Mouse (Mus musculus) limb, embryonic 14.5 days (tissue): ENCODE data around the gene Csnk2b. TPM values are rescaled to one million over a fixed set of nuclear protein-coding genes. Genes with fewer than 3 reads are reported as not detected.

Experiments
- ATAC-seq: fragments of 200-750 bp; cut with Nextera tagmentation; 2 replicates; pipeline ENCODE4 v1.8.0; 2017; ENCODE audit warnings: low read depth, moderate number of reproducible peaks, moderate TSS enrichment; ENCODE audit not compliant: low FRiP score
- DNase-seq: peaks from one replicate; pipeline ENCODE4 v3.0.0-alpha.2; 2015; ENCODE audit warnings: low spot score
- H3K27ac ChIP-seq: fragments of 300-500 bp; sonication (generic); replicated peaks from 2 replicates; pipeline ENCODE4 v1.5.1; 2014; ENCODE audit warnings: low read depth, mild to moderate bottlenecking, low read length, moderate library complexity, mixed read lengths
- H3K27me3 ChIP-seq: fragments of 300-500 bp; sonication (generic); 2 replicates; pipeline ENCODE4 v1.6.1; 2014; ENCODE audit warnings: low read length, mixed read lengths; ENCODE audit not compliant: control insufficient read depth, insufficient read depth
- H3K36me3 ChIP-seq: fragments of 300-500 bp; sonication (generic); 2 replicates; pipeline ENCODE4 v1.6.1; 2014; ENCODE audit warnings: mild to moderate bottlenecking, low read length, moderate library complexity, mixed read lengths; ENCODE audit not compliant: control insufficient read depth, insufficient read depth
- H3K4me1 ChIP-seq: fragments of 300-500 bp; sonication (generic); 2 replicates; pipeline ENCODE4 v1.6.1; 2014; ENCODE audit warnings: antibody characterized with exemption, low read length, mixed read lengths; ENCODE audit not compliant: control insufficient read depth, insufficient read depth
- H3K4me2 ChIP-seq: fragments of 300-500 bp; sonication (generic); replicated peaks from 2 replicates; pipeline ENCODE4 v1.6.1; 2014; ENCODE audit warnings: low read depth, mild to moderate bottlenecking, low read length, moderate library complexity; ENCODE audit not compliant: severe bottlenecking
- H3K4me3 ChIP-seq: fragments of 300-500 bp; sonication (generic); replicated peaks from 2 replicates; pipeline ENCODE4 v1.5.1; 2014; ENCODE audit warnings: low read length
- H3K9ac ChIP-seq: fragments of 300-500 bp; sonication (generic); 2 replicates; pipeline ENCODE4 v1.6.1; 2014; ENCODE audit warnings: mild to moderate bottlenecking, low read depth, low read length, moderate library complexity; ENCODE audit not compliant: severe bottlenecking
- H3K9me3 ChIP-seq: fragments of 300-500 bp; sonication (generic); 2 replicates; pipeline ENCODE4 v1.6.1; 2016; ENCODE audit warnings: low read length; ENCODE audit not compliant: control insufficient read depth
- POLR2A ChIP-seq: fragments of 200-500 bp; IDR thresholded peaks from 2 replicates; pipeline ENCODE4 v1.8.0; 2012; ENCODE audit warnings: inconsistent platforms, mild to moderate bottlenecking, moderate library complexity, borderline replicate concordance; ENCODE audit not compliant: insufficient read depth, insufficient read length; ENCODE audit errors: extremely low read depth
- WGBS: fragments of 180-500 bp; shearing (Covaris S2); extraction: QIAGEN DNeasy Blood & Tissue Kit; methylation state at CpG from one replicate; pipeline ENCODE4 v1.1.7; 2014; 5-methylcytosine and 5-hydroxymethylcytosine counted together
- polyA plus RNA-seq, 2 experiments: library from polyadenylated mRNA; depleted of rRNA in 1 of 2; stranded (reverse) in 1 of 2; unstranded in 1 of 2; fragments of >200 nt; fragmentation: Nextera tagmentation in 1 of 2; extraction: Ambion mirVana in 1 of 2; gene quantifications; 2 replicates each; pipeline versions ENCODE4 v1.2.1 to v1.2.3; 2012 to 2014

Gene Csnk2b
- polyA plus RNA-seq, 2 experiments: 181 to 308 TPM

DNA sequence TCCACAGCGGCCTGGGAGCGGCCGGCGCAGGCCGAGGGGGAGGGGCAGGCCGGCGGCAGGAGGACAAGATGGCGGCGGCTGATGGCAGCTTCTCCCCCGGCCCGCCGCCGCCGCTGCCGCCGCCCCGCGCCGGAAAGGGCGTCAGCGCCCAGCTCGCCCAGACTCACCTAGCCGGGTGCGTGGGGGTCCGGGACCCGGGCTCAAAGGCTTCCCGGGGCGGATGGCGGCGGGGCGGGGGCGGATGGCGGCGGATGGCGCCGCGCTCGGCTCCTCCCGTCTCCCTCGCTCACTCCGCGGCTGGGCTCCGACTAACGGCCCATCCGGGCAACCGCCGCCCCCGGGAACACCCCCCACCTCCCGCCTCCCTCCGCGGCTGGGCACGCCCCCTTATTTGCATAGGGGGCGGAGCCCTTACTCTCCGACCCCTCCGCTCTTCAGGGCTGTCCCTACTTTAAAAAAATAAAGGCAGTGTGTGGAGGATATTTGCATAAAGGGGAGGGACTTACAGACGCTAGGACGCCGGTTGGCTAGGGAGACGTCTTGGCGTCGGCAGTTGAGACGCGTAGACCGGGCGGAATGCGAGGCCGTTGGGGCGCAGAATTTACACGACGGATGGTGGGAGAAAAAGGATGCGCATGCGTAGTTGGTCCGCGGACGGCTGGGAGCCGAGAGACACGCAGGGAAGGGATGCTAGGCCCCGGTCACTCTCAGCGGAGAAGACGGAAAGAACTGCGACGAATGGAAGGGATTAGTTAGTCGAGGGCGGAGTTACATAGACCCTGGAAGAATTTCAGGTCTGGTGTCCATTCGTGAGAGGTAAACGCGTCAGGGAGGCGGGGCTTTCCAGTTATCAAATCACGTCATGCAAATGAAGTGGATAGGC is 43.0 kb upstream of the Csnk2b start, which contains the start of gene Prrc2a:
Gene Prrc2a (minus strand): TSS at position 330 of the 883 bp plus-strand sequence.
- Histone ChIP-seq H3K9me3 (no peaks in the 10 kb centered on the region), H3K4me3 (peak within 1 kb of the TSS; percentile 99), H3K27me3 (no peaks in the 10 kb centered on the region), H3K4me2 (peak within 1 kb of the TSS; percentile 85), H3K36me3 (peaks cover 29% of the 10 kb centered on the region), H3K9ac (peak within 1 kb of the TSS; percentile 99), H3K4me1 (peaks cover 14% of the 10 kb centered on the region), H3K27ac (peak within 1 kb of the TSS; percentile 96)
- TF ChIP-seq POLR2A: peak; percentile 53; the same call in 1 of the 2 replicates
- 0% methylated on average over 46 of the region's 89 CpGs for WGBS
- ATAC-seq (peak; percentile 96), DNase-seq (peak; percentile 98)

DNA sequence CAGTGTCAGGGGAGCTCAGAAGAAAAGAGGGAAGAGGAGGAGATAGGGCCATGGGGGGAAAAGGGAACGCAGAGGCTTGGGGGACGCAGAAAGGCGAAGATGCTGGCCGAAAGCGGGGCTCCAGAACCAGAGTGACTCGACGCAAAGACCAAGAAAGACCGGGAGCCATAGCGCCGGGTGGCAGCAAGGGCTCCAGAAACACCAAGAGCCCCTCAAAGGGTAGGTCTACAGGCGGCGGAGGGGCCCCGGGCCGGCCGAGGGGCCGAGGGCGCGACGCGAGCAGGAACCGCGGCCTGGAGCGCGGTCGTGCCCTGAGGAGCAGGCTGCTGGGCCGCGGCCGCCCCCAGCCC is 42.3 kb upstream of the Csnk2b start:
- no peak for TF ChIP-seq POLR2A
- DNase-seq: no peak

DNA sequence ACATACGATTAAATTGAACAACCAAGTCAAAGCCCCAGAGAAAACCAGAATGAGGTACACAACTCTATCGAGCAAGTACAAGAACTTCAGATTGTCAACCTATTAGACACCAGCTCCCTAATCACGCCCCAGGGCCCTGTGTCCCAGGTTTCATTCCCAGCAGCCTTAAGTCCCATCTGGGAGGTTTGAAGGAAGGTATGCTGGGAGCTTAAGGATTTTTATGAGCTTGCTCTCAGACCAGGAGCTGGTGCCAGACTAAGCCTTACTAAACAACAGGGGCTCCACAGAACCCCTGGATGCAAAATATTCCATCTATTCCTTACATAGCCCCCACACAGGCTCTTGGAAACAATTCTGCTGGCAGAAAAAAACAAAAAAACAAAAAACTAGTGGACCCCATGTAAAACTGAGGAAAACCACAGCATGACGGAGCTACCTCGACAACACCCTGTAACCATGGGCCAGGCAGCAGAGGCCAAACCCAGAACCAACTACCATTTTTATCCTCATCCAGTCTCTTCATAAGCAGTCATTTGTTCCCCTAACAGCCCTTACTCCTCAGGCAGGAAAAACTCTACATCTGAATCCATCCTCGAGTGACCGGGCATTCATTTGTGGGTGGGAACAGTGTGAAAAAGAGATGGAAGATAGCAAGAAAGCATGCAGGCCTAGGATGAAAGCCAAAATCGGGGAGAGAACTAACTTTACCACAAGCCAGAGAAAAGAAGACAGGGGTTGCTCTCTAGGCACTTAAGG is 41.7 kb upstream of the Csnk2b start:
- TF ChIP-seq POLR2A: no peak
- Histone ChIP-seq H3K9ac (peak overlapping the region; percentile 99), H3K4me2 (peak overlapping the region; percentile 85), H3K27me3 (no peaks in the 10 kb centered on the region), H3K27ac (peak overlapping the region; percentile 93), H3K9me3 (no peaks in the 10 kb centered on the region), H3K4me1 (peaks cover 14% of the 10 kb centered on the region), H3K36me3 (peaks cover 42% of the 10 kb centered on the region), H3K4me3 (peak overlapping the region; percentile 99)
- DNase-seq (no peak), ATAC-seq (no peak)
- WGBS: 6% methylated on average over 8 of the region's 8 CpGs

More for the DNA sequence above, 42.3 kb upstream of the Csnk2b start:
- Histone ChIP-seq H3K27me3 (no peaks in the 10 kb centered on the region), H3K9ac (peak overlapping the region; percentile 99), H3K4me1 (peaks cover 14% of the 10 kb centered on the region), H3K36me3 (peaks cover 36% of the 10 kb centered on the region), H3K4me2 (peak overlapping the region; percentile 85), H3K4me3 (peak overlapping the region; percentile 99), H3K27ac (peak overlapping the region; percentile 93), H3K9me3 (no peaks in the 10 kb centered on the region)
- WGBS: 0% methylated on average over 9 of the region's 28 CpGs
- ATAC-seq: no peak

DNA sequence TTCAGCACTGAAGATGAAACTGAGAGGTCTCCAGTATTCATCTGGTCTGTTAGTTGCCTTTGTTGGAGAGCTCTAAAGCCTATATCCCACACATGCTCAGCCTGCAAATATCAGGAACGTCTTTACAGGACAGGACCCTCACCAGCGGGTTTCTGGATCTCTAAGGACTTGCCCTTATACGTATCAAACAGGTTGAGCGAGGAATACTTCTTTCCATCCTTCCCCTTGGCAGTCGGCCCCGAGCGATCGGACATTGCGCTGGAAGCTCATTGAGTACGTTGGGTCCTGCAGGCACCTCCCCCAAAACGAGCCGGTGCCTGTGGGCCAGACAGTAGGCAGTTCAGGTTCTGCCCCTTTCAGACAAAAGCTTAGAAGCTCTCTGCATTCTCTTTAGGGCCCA is 40.9 kb upstream of the Csnk2b start:
- Histone ChIP-seq H3K27ac (0 out of 2 replicates have a peak overlapping the region, but pooled peaks have one; percentile 6), H3K27me3 (no peaks in the 10 kb centered on the region), H3K9ac (peak overlapping the region; percentile 99), H3K36me3 (peaks cover 50% of the 10 kb centered on the region), H3K9me3 (no peaks in the 10 kb centered on the region), H3K4me2 (peak overlapping the region; percentile 85), H3K4me3 (peak overlapping the region; percentile 99), H3K4me1 (peaks cover 14% of the 10 kb centered on the region)
- WGBS: 48% methylated on average over 12 of the region's 12 CpGs
- no peak for TF ChIP-seq POLR2A
- no peak for ATAC-seq
- DNase-seq: no peak

DNA sequence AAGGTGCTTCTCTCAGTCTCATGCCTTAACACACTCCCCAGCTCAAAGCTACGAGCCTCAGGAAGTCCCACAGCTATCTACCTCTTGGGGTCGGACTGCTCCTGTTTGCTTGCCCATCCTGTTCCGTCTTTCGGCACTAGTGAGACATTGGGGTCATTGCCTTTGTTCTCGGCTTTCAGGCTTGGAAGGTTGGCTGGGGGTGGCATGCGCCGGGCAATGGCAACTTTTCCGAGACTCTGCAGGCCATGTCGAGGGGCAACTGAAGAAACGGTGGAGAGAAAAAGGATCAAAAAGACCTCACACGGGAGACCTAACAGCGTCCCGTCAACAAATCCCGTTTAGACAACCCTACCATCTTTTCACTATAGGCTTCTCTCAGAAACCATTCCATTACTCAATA is 40.3 kb upstream of the Csnk2b start:
- Histone ChIP-seq H3K9me3 (no peaks in the 10 kb centered on the region), H3K27ac (no peak overlapping the region), H3K36me3 (peaks cover 56% of the 10 kb centered on the region), H3K27me3 (no peaks in the 10 kb centered on the region), H3K4me1 (peaks cover 14% of the 10 kb centered on the region), H3K4me2 (peak overlapping the region; percentile 85; the same call in 1 of the 2 replicates), H3K4me3 (peak overlapping the region; percentile 99; the same call in 1 of the 2 replicates), H3K9ac (no peak overlapping the region; the same call in 1 of the 2 replicates)
- no peak for ATAC-seq
- DNase-seq: no peak
- no peak for TF ChIP-seq POLR2A
- 76% methylated on average over 14 of the region's 14 CpGs for WGBS
